Mouse (Mus musculus) spleen, adult 2 months (tissue): ENCODE measurements at regions not wholly inside any gene's neighbourhood (a gene's known extent, or its start where the extent isn't known, plus 50 kb on each side); places are given as distances from the start of the nearest gene placed in this dataset.

Experiments
- CTCF ChIP-seq: fragments of 200-500 bp; IDR thresholded peaks from 2 replicates; pipeline ENCODE4 v1.5.1; 2011; ENCODE audit warnings: mild to moderate bottlenecking, inconsistent platforms; ENCODE audit not compliant: insufficient read depth, insufficient read length, insufficient replicate concordance; ENCODE audit errors: extremely low read depth
- POLR2A ChIP-seq: fragments of 200-500 bp; IDR thresholded peaks from 2 replicates; pipeline ENCODE4 v1.6.1; 2011; ENCODE audit warnings: low read depth, low read length, inconsistent platforms

GRCm38 (mm10) chr12:26163416-26163815 lies 251.6 kb downstream of the Rnf144a start:
- TF ChIP-seq CTCF = no peak
- no peak for TF ChIP-seq POLR2A
